Mouse (Mus musculus) WW6 (cell line): Measurements from ENCODE around the gene Hcn2.

Source experiments
- DNase-seq: peaks from one replicate; pipeline ENCODE4 v3.0.0-alpha.2; 2013; ENCODE audit warnings: low read depth, low spot score

Gene Hcn2

DNA sequence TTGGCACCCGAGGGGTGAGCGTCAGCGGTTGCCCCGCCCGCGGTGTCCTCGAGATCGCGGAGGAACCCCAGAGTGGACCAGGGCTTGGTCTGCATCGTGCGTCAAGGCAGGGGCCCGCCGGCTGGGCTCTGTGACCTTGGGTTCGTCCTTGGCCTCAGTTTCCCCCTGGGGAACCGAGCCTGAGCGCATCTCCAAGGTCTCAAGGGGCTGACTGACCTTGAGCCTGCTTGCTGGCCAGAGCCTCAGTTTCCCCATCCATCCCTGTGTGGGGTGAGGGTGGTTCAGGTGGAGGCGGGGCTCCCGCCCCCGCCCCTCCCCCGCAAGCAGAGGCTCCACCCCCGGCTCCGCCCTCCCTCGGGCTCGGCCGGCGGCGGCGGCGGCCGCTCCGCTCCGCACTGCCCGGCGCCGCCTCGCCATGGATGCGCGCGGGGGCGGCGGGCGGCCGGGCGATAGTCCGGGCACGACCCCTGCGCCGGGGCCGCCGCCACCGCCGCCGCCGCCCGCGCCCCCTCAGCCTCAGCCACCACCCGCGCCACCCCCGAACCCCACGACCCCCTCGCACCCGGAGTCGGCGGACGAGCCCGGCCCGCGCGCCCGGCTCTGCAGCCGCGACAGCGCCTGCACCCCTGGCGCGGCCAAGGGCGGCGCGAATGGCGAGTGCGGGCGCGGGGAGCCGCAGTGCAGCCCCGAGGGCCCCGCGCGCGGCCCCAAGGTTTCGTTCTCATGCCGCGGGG, at the start of gene Hcn2:
Hcn2 (plus strand) TSS at position 381 of the 734 bp plus-strand sequence.
- DNase-seq = no peak

DNA sequence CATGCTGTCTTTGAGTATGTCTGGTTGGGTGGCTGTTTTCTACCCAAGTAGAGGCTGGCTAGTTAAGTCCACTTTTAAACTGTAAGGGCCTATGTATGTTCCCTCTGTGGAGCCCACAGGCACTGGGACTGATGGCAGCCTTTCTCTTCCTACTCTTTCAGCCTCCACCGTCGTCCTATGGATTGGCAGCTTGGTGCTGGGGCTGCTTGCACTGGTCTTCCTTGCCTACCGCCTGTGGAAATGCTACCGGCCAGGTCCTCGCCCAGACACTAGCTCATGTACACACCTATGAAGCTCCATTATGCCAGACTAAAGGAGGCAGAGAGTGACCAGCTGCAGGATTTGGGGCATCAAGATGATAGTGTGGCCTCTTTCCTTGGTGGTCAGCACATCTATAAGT, 48.4 kb upstream of the Hcn2 start:
- no peak for DNase-seq

GRCm38 (mm10) chr10:79668771-79669575, 47.5 kb upstream of the Hcn2 start, which contains the start of gene Tpgs1:
Tpgs1 (plus strand) TSS chr10:79669369.
- DNase-seq = peak; percentile 77

DNA sequence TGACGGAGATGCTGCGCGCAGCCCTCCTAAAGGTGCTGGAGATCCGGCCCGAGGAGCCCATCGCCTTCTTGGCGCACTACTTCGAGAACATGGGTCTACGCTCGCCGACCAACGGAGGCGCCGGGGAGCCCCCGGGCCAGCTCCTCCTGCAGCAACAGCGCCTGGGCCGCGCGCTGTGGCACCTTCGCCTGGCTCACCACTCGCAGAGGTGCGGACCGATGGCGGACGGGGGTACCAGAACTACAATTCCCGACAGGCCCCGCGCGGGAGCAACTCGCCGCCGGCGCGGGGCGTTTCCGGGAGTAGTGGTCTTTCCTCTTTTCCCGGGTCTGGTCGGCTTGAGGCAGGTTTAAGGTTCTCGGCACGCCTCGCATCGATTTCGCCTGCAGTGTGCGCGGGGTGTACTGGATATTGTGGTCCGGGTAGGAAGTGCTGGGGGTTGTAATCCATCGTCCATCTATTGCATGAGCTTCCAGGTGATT, 46.8 kb upstream of the Hcn2 start:
- no peak for DNase-seq

- DNase-seq = no peak
Measured at GRCm38 (mm10) chr10:79670071-79670888, 46.2 kb upstream of the Hcn2 start.

GRCm38 (mm10) chr10:79671396-79672087, 44.9 kb upstream of the Hcn2 start:
- no peak for DNase-seq

DNA sequence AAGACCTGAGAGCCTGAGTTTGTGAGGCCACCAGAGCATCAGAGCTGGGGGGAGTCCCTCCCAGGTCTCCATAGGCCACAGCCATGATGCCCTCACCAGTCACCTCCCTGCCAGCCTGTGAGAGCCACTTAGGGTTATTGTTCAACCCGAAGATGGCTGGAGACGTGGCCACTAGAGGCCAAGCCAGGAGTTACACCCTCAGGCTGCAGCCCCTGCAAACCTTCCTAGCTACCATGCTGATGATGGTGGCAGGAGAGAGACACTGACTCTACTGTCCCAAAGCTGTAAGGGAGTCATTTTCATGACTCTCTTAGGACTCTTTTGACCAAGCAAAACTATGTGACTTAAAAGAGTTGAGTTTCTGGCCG, 44.4 kb upstream of the Hcn2 start:
- DNase-seq = no peak

- no peak for DNase-seq
Measured at GRCm38 (mm10) chr10:79673054-79673453, 43.4 kb upstream of the Hcn2 start.

DNA sequence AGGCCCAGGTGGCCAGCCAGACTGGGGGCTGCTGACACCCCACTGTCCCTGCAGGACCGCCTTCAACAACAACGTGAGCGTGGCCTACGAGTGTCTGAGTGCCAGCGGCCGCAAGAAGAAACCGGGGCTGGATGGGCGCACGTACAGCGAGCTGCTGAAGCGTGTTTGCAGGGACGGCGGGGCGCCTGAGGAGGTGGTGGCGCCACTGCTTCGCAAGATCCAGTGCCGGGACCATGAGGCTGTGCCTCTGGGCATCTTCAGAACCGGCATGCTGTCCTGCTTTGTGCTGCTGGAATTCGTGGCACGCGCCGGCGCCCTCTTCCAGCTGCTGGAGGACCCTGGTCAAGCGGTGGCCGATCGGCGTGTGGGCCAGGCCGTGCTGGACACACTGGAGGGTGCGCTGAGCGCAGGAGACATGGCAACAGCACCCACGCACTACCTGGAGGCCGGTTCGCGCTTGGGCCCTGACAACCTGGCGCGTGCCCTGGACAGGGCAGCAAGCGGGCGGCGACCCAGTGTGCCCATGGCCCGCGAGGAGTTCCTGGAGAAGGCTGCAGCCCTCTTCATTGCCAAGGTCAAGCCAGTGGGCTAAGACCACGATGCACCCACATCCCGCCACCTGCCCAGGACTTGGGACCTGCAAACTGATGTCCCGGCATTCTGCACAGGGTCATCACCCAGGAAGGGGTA, 40.9 kb upstream of the Hcn2 start:
- no peak for DNase-seq

- no peak for DNase-seq
Measured at GRCm38 (mm10) chr10:79680606-79681495, 35.6 kb upstream of the Hcn2 start.

DNA sequence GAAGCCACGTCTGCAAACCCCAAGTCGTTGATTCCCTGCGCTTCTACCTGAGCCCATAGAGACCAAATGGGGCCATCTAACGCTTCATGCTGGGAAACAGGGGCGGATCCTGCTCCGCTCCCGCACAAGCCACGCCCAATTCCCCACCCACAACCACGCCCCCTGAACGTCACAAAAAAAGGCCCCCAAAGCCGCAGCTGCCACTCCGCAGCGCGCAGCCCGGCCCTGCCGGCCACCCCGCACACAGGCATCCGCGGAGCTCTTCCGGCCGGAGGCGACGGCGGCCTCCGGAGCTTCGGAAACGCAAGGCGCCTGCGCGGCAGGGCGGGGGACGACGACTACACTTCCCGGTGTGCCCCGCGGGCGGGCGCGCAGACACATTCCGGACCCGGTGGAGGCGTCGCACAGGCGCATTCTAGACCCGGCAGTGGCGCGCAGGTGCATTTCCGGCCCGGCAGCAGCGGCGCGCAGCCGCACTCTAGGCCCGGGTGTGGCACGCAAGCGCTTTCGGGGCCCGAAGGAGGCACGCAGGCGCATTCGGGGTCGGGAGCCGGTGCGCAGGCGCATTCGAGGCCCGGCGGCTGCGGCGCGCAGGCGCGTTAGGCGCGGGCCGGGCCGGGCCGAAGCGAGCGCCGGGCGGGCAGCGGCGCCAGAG, 34.7 kb upstream of the Hcn2 start, which contains the start of gene Cdc34:
Cdc34 (plus strand) TSS at position 605 of the 655 bp plus-strand sequence.
- peak; percentile 97 for DNase-seq

- no peak for DNase-seq
Measured at GRCm38 (mm10) chr10:79682551-79682915, 33.9 kb upstream of the Hcn2 start.

DNA sequence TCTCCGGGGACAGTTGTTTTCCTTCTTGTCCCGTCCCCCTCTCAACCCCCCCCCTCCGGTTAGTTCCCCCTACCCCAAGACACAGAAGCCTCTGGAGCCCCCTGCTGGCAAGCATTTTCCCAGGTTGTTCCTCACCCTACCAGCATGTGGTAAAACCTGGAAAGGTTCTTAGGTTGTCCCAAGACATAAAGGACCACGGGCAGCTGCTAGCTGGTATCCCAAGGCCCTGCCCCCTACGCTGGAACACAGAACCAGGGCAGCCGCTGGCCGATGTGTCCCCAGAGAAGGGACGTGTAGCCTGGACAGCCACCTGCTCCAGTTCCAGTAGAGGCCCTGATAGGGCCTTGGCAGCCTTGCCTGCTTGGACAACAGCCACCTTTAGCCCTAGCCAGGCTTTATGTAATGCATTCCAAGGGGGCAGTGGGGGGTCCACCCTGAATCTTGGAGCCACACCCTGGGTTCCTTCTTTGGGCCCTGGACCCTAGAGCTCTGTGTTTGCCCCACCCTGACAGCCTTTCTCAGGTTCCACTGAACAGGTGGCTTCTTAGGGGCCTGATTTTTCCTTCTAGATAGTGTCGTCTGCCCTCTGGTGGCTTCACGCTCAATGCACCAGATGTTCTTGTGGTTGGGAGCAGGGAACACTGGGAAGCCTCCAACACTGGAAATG, 33.4 kb upstream of the Hcn2 start:
- DNase-seq = no peak

DNA sequence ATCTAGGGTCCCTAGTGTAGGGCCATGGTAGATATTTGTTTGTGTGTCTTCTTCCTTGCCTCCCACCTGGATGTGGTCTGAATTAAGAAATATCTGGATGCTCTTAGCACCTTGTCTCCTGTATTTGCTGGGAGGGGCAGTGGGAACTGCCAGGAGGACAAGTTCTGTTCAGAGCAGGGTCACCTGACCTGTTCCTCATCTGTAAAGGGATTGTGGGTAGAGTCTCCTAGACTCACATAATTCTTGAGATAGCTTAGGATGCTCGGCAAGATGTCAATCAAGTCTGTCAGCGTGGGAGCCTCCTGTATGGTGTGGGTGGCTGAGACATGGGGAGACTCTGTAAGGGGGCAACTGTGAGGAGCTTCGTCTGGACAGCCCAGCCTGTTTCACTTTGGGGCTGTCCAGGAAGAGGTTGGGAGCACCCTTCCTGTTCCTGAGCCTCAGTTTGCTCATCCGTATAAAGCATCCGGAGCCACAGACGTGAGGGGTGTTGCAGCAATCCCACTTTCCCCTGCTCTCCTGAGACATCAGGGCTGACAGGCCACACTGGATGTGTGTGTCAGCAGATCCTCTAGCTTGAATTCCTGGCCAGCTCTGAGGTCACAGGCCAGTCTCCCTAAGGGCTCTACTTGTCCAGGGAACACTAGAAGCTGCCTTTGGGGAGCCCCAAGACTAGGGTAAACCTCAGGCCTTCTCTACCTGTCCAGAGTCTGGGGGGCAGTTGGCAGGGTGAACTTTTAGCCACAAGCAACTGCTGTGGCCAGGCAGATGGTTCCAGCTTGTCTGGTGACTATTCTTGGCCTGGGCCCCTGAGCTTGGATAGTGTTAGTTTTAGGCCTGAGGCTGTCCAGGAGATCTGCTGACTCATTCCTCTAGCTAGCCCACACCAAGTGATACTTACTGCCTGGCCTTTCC, 32.5 kb upstream of the Hcn2 start:
- no peak for DNase-seq

- no peak for DNase-seq
Measured at GRCm38 (mm10) chr10:79684770-79685600, 31.4 kb upstream of the Hcn2 start.

DNA sequence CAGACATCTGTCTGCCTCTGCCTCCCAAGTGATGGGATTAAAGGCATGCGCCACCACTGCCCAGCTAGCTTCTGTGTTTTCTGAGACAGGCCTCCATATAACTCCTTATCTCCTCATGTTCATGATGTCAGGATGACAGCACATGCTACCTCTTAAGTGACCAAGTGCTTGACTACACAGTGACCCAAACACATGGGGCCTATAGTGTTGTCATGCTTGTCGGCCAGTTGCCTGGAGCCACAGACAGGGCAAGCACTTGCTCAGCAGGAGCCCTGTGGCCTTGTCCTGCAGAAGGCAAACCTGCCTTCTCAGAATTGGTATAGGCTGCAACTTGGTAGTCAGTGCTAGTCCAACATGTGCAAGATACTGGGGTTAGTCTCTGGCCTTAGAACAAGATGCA, 30.2 kb upstream of the Hcn2 start:
- no peak for DNase-seq

GRCm38 (mm10) chr10:79686691-79687090, 29.7 kb upstream of the Hcn2 start:
- DNase-seq = no peak
